In the genomic region with DNA sequence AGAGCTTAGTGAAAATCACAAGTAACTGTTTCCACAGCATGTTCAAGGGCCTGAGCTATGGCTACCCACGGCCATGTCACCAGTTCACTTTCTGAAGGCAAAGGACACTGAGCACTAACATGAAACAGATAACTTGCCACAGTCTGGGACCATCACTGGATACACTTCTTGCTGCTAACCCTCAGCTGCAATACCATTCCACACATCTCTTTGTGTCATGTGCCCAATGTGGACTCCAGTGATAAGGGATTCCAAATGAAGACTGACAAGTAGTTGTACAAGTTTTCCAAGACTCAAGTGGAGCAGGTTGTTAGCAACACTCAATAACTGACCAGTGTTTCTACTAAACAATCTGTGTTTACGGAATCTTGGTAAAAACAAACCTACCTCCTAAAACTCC, we compare ENCODE assay signal across 13 mouse cellular contexts. TPM values are rescaled to one million over a fixed set of nuclear protein-coding genes. Genes with fewer than 3 reads are reported as not detected.
DNase-seq lines count a peak whose midpoint lies in the region; ATAC-seq and TF ChIP-seq lines count a peak whose summit lies in the region.
"Had no signal": no experiment of that assay in that cellular context is flagged by ENCODE, and none has a peak within 500 bp of the region (broad histone marks: within the 10 kb centered on the region; RNA-seq: fewer than 3 reads in every experiment).

No protein-coding gene starts in this region.

- no peak overlapping the region for H3K9ac ChIP-seq in heart, postnatal 0 days (replicated peaks; ENCODE audit: low read depth, low read length)
- no peak overlapping the region for H3K9ac ChIP-seq in forebrain, embryonic 15.5 days (replicated peaks)
- H3K9ac ChIP-seq: embryonic facial prominence, embryonic 12.5 days; neural tube, embryonic 15.5 days had no signal

- no peaks in the 10 kb centered on the region for H3K27me3 ChIP-seq in heart, embryonic 10.5 days (ENCODE audit: insufficient read depth, poor library complexity, severe bottlenecking)
- no peaks in the 10 kb centered on the region for H3K27me3 ChIP-seq in heart, postnatal 0 days (ENCODE audit: control insufficient read depth, insufficient read depth, low read length)
- no peaks in the 10 kb centered on the region for H3K27me3 ChIP-seq in megakaryocyte, embryonic 14.5 days (replicated peaks)
- H3K27me3 ChIP-seq in forebrain, embryonic 15.5 days = no peaks in the 10 kb centered on the region
- H3K27me3 ChIP-seq: embryonic facial prominence, embryonic 12.5 days; neural tube, embryonic 15.5 days had no signal

- no peaks in the 10 kb centered on the region for H3K9me3 ChIP-seq in heart, embryonic 10.5 days
- H3K9me3 ChIP-seq in heart, postnatal 0 days (replicated peaks; ENCODE audit: control insufficient read depth, low read length) = no peaks in the 10 kb centered on the region
- H3K9me3 ChIP-seq in megakaryocyte, embryonic 14.5 days = no peaks in the 10 kb centered on the region
- H3K9me3 ChIP-seq in forebrain, embryonic 15.5 days = no peaks in the 10 kb centered on the region
- H3K9me3 ChIP-seq: embryonic facial prominence, embryonic 12.5 days; neural tube, embryonic 15.5 days had no signal

- WGBS in heart, embryonic 10.5 days = 41% methylated on average over 2 of the region's 2 CpGs
- 35% methylated on average over 2 of the region's 2 CpGs for WGBS in heart, postnatal 0 days
- 95% methylated on average over 2 of the region's 2 CpGs for WGBS in forebrain, embryonic 15.5 days

- H3K27ac ChIP-seq in heart, embryonic 10.5 days = peak overlapping the region; percentile 85
- H3K27ac ChIP-seq in heart, postnatal 0 days (ENCODE audit: low read depth) = peak overlapping the region; percentile 96
- H3K27ac ChIP-seq in forebrain, embryonic 15.5 days (replicated peaks) = no peak overlapping the region
- H3K27ac ChIP-seq: embryonic facial prominence, embryonic 12.5 days; neural tube, embryonic 15.5 days had no signal

- no peak for DNase-seq in heart, embryonic 10.5 days (ENCODE audit: low spot score)
- no peak for DNase-seq in heart, adult 8-10 months (ENCODE audit: low spot score)
- DNase-seq in c-Kit-positive CD71-positive TER-119-positive erythroid progenitor cells, embryonic 14.5 days (ENCODE audit: low spot score) = peak; percentile 56
- DNase-seq in heart, postnatal 0 days (ENCODE audit: low spot score) = peak; percentile 81
- no peak for DNase-seq in urinary bladder, adult 2 months (ENCODE audit: low spot score)
- DNase-seq in embryo, embryonic 10 days (ENCODE audit: low spot score) = no peak
- DNase-seq: adrenal gland, adult 2 months; lung, postnatal 4 days; thymus, postnatal 14 days had no signal

- no peaks in the 10 kb centered on the region for H3K36me3 ChIP-seq in heart, embryonic 10.5 days
- H3K36me3 ChIP-seq in heart, postnatal 0 days (replicated peaks; ENCODE audit: control insufficient read depth, insufficient read depth, low read length) = 0 out of 2 replicates have a peak, but pooled peaks cover 3% of the 10 kb centered on the region
- H3K36me3 ChIP-seq in megakaryocyte, embryonic 14.5 days (replicated peaks; ENCODE audit: low read length) = no peaks in the 10 kb centered on the region
- H3K36me3 ChIP-seq in forebrain, embryonic 15.5 days = no peaks in the 10 kb centered on the region
- H3K36me3 ChIP-seq: embryonic facial prominence, embryonic 12.5 days; neural tube, embryonic 15.5 days had no signal

- peak overlapping the region; percentile 63 for H3K4me2 ChIP-seq in heart, postnatal 0 days (ENCODE audit: low read depth, low read length)
- H3K4me2 ChIP-seq in forebrain, embryonic 15.5 days (replicated peaks) = no peak overlapping the region
- H3K4me2 ChIP-seq: embryonic facial prominence, embryonic 12.5 days; neural tube, embryonic 15.5 days had no signal

- no peak overlapping the region for H3K4me3 ChIP-seq in heart, embryonic 10.5 days
- H3K4me3 ChIP-seq in heart, postnatal 0 days (ENCODE audit: low read depth, low read length) = 0 out of 2 replicates have a peak overlapping the region, but pooled peaks have one; percentile 53
- H3K4me3 ChIP-seq in megakaryocyte, embryonic 14.5 days (replicated peaks) = peak overlapping the region; percentile 31
- H3K4me3 ChIP-seq in forebrain, embryonic 15.5 days = no peak overlapping the region
- H3K4me3 ChIP-seq: embryonic facial prominence, embryonic 12.5 days; neural tube, embryonic 15.5 days had no signal

- peaks cover 32% of the 10 kb centered on the region for H3K4me1 ChIP-seq in heart, embryonic 10.5 days
- H3K4me1 ChIP-seq in heart, postnatal 0 days (ENCODE audit: control insufficient read depth, insufficient read depth) = peaks cover 31% of the 10 kb centered on the region
- H3K4me1 ChIP-seq in megakaryocyte, embryonic 14.5 days = peaks cover 12% of the 10 kb centered on the region
- H3K4me1 ChIP-seq in forebrain, embryonic 15.5 days = peaks cover 9% of the 10 kb centered on the region; the same call in 1 of the 2 replicates
- H3K4me1 ChIP-seq: embryonic facial prominence, embryonic 12.5 days; neural tube, embryonic 15.5 days had no signal

- ATAC-seq in heart, postnatal 0 days (ENCODE audit: insufficient read depth, low read depth) = peak; percentile 73
- no peak for ATAC-seq in forebrain, embryonic 15.5 days (replicated peaks)

- TF ChIP-seq EP300 in heart, postnatal 0 days (IDR thresholded peaks at IDR 0.05; ENCODE audit: low read depth) = peak; percentile 83

- TF ChIP-seq CTCF in heart, postnatal 0 days (IDR thresholded peaks at IDR 0.05; ENCODE audit: low read depth) = no peak

RNA-seq across cellular contexts. Expression of gene Pln, which starts 2.2 kb away (rescaled TPM):
- 179 and 472 TPM in 2 replicates for polyA plus RNA-seq in heart, embryonic 10.5 days (2016; fragmentation: Nextera tagmentation; extraction: Ambion mirVana)
- total RNA-seq in heart, adult 8-10 months (2022) = 1,000 to 10,000 TPM; 7,188 to 8,681 (median 7,674) TPM
- 3,810 and 4,371 TPM in 2 replicates for total RNA-seq in heart, postnatal 0 days (2014; rRNA removed; ENCODE audit: low replicate concordance)
- polyA plus RNA-seq in heart, postnatal 0 days (2015; fragmentation: Nextera tagmentation; extraction: Ambion mirVana) = 3,198 and 3,248 TPM in 2 replicates
- not detected in 2 replicates for polyA plus RNA-seq in megakaryocyte, embryonic 14.5 days (2012; ENCODE audit: insufficient read depth, low replicate concordance)
- 12.2 and 14.3 TPM in 2 replicates for polyA plus RNA-seq in urinary bladder, adult 2 months (2012; rRNA removed)
- 1.9 and 2.6 TPM in 2 replicates for polyA plus RNA-seq in forebrain, embryonic 15.5 days (2015; fragmentation: Nextera tagmentation; extraction: Ambion mirVana)

RNA-seq across cellular contexts. Expression of gene Cep85l, which starts 44.5 kb away (rescaled TPM):
- polyA plus RNA-seq in heart, embryonic 10.5 days (2016; fragmentation: Nextera tagmentation; extraction: Ambion mirVana) = 3.1 and 4.4 TPM in 2 replicates
- total RNA-seq in heart, adult 8-10 months (2022) = 10 to 100 TPM; 13.1 to 16.0 (median 14.3) TPM
- 17.6 and 21.2 TPM in 2 replicates for total RNA-seq in heart, postnatal 0 days (2014; rRNA removed; ENCODE audit: low replicate concordance)
- polyA plus RNA-seq in heart, postnatal 0 days (2015; fragmentation: Nextera tagmentation; extraction: Ambion mirVana) = 3.3 and 4.1 TPM in 2 replicates
- polyA plus RNA-seq in megakaryocyte, embryonic 14.5 days (2012; ENCODE audit: insufficient read depth, low replicate concordance) = 0.15 TPM in 1 of 2 replicates, not detected in the other
- polyA plus RNA-seq in urinary bladder, adult 2 months (2012; rRNA removed) = 7.4 and 9.0 TPM in 2 replicates
- 9.0 and 10.1 TPM in 2 replicates for polyA plus RNA-seq in forebrain, embryonic 15.5 days (2015; fragmentation: Nextera tagmentation; extraction: Ambion mirVana)

Comparison
In these comparisons a context has a peak if more than half of its experiments do, and no peak if none do; other contexts are left out.
1. DNase-seq: peak in c-Kit-positive CD71-positive TER-119-positive erythroid progenitor cells, embryonic 14.5 days (single experiment) and heart, postnatal 0 days (single experiment); none in heart, embryonic 10.5 days (single experiment), heart, adult 8-10 months (single experiment), urinary bladder, adult 2 months (single experiment) and embryo, embryonic 10 days (single experiment).
2. H3K4me3 ChIP-seq: peak in heart, postnatal 0 days (single experiment) and megakaryocyte, embryonic 14.5 days (single experiment); none in heart, embryonic 10.5 days (single experiment) and forebrain, embryonic 15.5 days (single experiment).